Mouse (Mus musculus) mature B cell (primary cell): ENCODE measurements at regions not wholly inside any gene's neighbourhood (a gene's known extent, or its start where the extent isn't known, plus 50 kb on each side); places are given as distances from the start of the nearest gene placed in this dataset.

Experiments
- in situ Hi-C: fragments of 300-500 bp; cut with MboI; formaldehyde crosslinking; loops from 2 replicates; pipeline ENCODE4 v1.14.3; 2019

DNA sequence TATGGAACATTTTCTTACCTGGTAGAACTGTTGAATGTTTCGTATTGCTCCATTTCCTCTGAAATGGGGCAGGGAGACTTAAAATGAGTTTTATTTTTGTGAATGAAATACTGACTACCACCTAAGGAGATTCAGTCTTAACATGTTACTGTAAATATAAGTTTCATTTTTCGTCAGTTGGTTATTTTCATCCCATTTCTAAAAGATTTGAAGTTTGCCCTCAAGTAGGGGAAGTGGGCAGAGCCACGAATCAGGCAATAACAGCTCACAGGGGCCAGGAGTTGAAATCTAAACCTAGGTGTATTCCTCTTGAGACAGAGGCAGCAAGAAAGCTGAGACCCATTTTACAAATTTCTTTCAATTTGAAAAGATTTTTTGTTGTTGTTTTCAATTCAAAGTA lies 88.6 kb upstream of the Ahr start:
- in situ Hi-C loops: no loop called here

GRCm38 (mm10) chr12:35614885-35615284 lies 80.0 kb upstream of the Ahr start:
- in situ Hi-C loops: no loop called here

DNA sequence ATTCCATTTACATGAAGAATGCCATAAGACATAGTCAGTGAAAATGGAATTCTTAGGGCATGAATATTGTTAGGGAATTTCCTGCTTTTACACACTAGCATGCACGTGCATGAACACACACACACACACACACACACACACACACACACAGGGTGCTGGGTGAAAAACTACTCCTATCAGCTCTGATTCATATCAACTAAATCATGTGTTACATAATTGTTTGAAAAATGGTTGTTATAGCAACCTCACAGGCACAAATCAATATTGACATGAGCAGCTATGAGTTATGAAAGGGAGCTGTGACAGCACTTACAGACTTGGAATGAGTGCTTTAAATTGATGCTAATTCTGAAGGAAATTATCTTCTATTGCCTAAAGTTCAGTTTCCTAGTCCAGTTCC lies 72.8 kb upstream of the Ahr start:
- in situ Hi-C loops: no loop called here

DNA sequence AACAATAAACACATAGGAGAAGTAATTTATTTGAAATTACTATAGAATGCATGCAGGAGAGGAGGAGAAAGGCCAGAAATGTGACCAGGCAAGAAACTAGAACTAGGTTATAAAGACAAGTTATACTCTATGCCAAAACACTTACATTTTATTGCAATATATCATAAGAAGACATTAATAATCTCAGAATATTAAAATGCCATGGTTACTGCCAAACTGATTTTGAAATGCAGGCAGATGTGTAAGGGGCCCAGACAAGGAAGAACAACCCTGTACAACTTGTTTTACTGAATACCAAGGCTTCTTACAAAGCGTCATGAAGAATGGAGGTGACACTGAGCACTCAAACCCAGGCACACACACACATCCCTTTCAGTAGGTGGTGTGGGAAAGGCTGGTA lies 68.9 kb upstream of the Ahr start:
- in situ Hi-C loops: no loop called here

DNA sequence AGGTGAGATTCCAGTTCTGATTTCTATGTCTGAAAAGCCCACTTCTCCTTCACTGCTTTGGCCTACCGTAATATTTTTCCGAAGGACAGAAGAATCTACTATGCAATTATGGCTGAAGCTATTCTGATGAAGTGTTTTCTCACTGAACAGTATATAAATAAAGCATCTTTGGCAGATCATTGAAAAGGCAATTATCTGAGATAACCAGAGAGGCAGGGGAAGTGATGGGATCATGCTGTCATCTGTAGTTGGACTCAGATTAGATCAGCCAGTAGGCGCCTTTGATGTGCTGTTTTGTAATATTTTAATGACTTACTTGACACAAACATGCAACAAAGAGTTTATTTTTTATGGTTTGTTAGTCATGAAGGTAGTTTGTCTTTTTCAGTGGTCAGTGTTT lies 67.8 kb upstream of the Ahr start:
- in situ Hi-C loops: no loop called here

DNA sequence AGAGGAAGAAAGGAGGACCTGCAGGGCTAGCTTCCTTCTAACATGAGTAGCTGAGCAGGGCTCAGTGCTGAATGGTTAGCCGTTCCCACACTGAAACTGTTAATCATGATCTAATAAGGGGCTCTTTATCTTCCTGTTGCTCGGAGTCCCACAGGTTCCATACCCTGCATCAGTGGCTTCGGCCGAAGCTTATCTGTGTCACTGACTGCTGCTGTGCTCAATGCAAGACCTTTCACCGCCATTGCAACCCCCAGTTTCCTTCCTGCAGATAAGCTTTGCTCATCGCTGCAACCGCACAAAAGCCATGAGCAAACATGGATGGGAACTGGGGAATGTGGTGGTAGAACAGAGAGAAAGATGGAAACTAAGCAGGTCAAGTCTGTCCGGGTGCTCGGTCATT lies 63.5 kb upstream of the Ahr start:
- in situ Hi-C loops: no loop called here

GRCm38 (mm10) chr12:35592866-35593265 lies 58.0 kb upstream of the Ahr start:
- in situ Hi-C loops: no loop called here
